ENCODE assay signal across 8 mouse cellular contexts in genomic region chr3:101713138-101713638, GRCm38 (mm10).
DNase-seq lines count a peak whose midpoint lies in the region; ATAC-seq lines count a peak whose summit lies in the region.
"Had no signal": no experiment of that assay in that cellular context is flagged by ENCODE, and none has a peak within 500 bp of the region (broad histone marks: within the 10 kb centered on the region; RNA-seq: fewer than 3 reads in every experiment).

No protein-coding gene starts in this region.

- peaks cover 20% of the 10 kb centered on the region for H3K4me1 ChIP-seq in hindbrain, embryonic 14.5 days (replicated peaks; ENCODE audit: control insufficient read depth, insufficient read depth, low read length)

- H3K27ac ChIP-seq in hindbrain, embryonic 14.5 days, result no peak overlapping the region
- H3K27ac ChIP-seq: liver, embryonic 14.5 days had no signal

- no peak overlapping the region for H3K4me3 ChIP-seq in hindbrain, embryonic 14.5 days (replicated peaks; ENCODE audit: low read length)

- no peaks in the 10 kb centered on the region for H3K27me3 ChIP-seq in hindbrain, embryonic 14.5 days (ENCODE audit: control insufficient read depth, insufficient read depth, low read length)

- 21% methylated on average over 11 of the region's 11 CpGs for WGBS in hindbrain, embryonic 14.5 days

- no peak overlapping the region for H3K9ac ChIP-seq in hindbrain, embryonic 14.5 days
- H3K9ac ChIP-seq: liver, embryonic 14.5 days had no signal

- no peaks in the 10 kb centered on the region for H3K9me3 ChIP-seq in hindbrain, embryonic 14.5 days (ENCODE audit: control insufficient read depth, low read length)

- peak; percentile 54; the same call in 1 of the 2 replicates for ATAC-seq in hindbrain, embryonic 14.5 days (ENCODE audit: low FRiP score)

- H3K4me2 ChIP-seq in hindbrain, embryonic 14.5 days (replicated peaks), result peak overlapping the region; percentile 16

- no peaks in the 10 kb centered on the region for H3K36me3 ChIP-seq in hindbrain, embryonic 14.5 days (replicated peaks; ENCODE audit: control insufficient read depth, insufficient read depth)

- DNase-seq in 3T3-L1 (ENCODE audit: low read depth, low spot score), result peak; percentile 68
- peak; percentile 65 for DNase-seq in MN1 (ENCODE audit: low spot score)
- DNase-seq in gastrocnemius, adult 18-20 months (ENCODE audit: low spot score), result peak; percentile 57
- peak; percentile 38 for DNase-seq in hindbrain, embryonic 14.5 days (ENCODE audit: low spot score)
- peak; percentile 30 for DNase-seq in retina, postnatal 1 day
- DNase-seq in cerebellum, adult 11 months, result no peak
- no peak for DNase-seq in right cerebral cortex, postnatal 36 days (ENCODE audit: low spot score in 2 of 2)

Comparison
In these comparisons a context has a peak if more than half of its experiments do, and no peak if none do; other contexts are left out.
1. DNase-seq: peak in 3T3-L1 (single experiment), MN1 (single experiment), gastrocnemius, adult 18-20 months (single experiment), hindbrain, embryonic 14.5 days (single experiment) and retina, postnatal 1 day (single experiment); none in cerebellum, adult 11 months (single experiment) and right cerebral cortex, postnatal 36 days (0 of 2).